ENCODE assay signal across 10 mouse cellular contexts in genomic region chr11:54881051-54881474, GRCm38 (mm10). TPM values are rescaled to one million over a fixed set of nuclear protein-coding genes. Genes with fewer than 3 reads are reported as not detected.
DNase-seq lines count a peak whose midpoint lies in the region; ATAC-seq and TF ChIP-seq lines count a peak whose summit lies in the region.
"Had no signal": no experiment of that assay in that cellular context is flagged by ENCODE, and none has a peak within 500 bp of the region (broad histone marks: within the 10 kb centered on the region; RNA-seq: fewer than 3 reads in every experiment).

No protein-coding gene starts in this region.

- H3K4me1 ChIP-seq in hindbrain, postnatal 0 days (ENCODE audit: insufficient read depth, low read length), result no peaks in the 10 kb centered on the region
- peaks cover 29% of the 10 kb centered on the region for H3K4me1 ChIP-seq in hindbrain, embryonic 10.5 days (replicated peaks)
- H3K4me1 ChIP-seq in stomach, embryonic 14.5 days (ENCODE audit: control insufficient read depth, insufficient read depth, low read length), result no peaks in the 10 kb centered on the region

- TF ChIP-seq CTCF in hindbrain, postnatal 0 days (IDR thresholded peaks at IDR 0.05; ENCODE audit: low read depth), result no peak

- no peaks in the 10 kb centered on the region for H3K36me3 ChIP-seq in hindbrain, postnatal 0 days (ENCODE audit: insufficient read depth, low read length)
- H3K36me3 ChIP-seq in hindbrain, embryonic 10.5 days, result no peaks in the 10 kb centered on the region
- no peaks in the 10 kb centered on the region for H3K36me3 ChIP-seq in stomach, embryonic 14.5 days (ENCODE audit: control insufficient read depth, insufficient read depth, low read length)

- no peaks in the 10 kb centered on the region for H3K9me3 ChIP-seq in hindbrain, postnatal 0 days (ENCODE audit: low read length)
- H3K9me3 ChIP-seq in hindbrain, embryonic 10.5 days, result no peaks in the 10 kb centered on the region
- H3K9me3 ChIP-seq in stomach, embryonic 14.5 days (ENCODE audit: control insufficient read depth, low read depth, low read length), result no peaks in the 10 kb centered on the region

- peak; percentile 20 for DNase-seq in hindbrain, postnatal 0 days (ENCODE audit: low spot score)
- no peak for DNase-seq in hindbrain, embryonic 10.5 days (ENCODE audit: low spot score)
- DNase-seq in embryo, embryonic 11 days, result peak; percentile 55
- DNase-seq in kidney, adult 18-20 months, result peak; percentile 77
- no peak for DNase-seq in cerebellum, adult 18-20 months
- no peak for DNase-seq in urinary bladder, postnatal 25 days (ENCODE audit: low spot score)
- DNase-seq in cerebellum, adult 9-11 months, result no peak

- no peak overlapping the region for H3K27ac ChIP-seq in hindbrain, postnatal 0 days
- H3K27ac ChIP-seq in hindbrain, embryonic 10.5 days, result no peak overlapping the region
- H3K27ac ChIP-seq in stomach, embryonic 14.5 days (ENCODE audit: low read length), result no peak overlapping the region

- 8% methylated on average over 2 of the region's 2 CpGs for WGBS in hindbrain, postnatal 0 days
- 14% methylated on average over 2 of the region's 2 CpGs for WGBS in hindbrain, embryonic 10.5 days
- WGBS in stomach, embryonic 14.5 days, result 8% methylated on average over 2 of the region's 2 CpGs

- no peaks in the 10 kb centered on the region for H3K27me3 ChIP-seq in hindbrain, postnatal 0 days (ENCODE audit: insufficient read depth, low read length)
- H3K27me3 ChIP-seq in hindbrain, embryonic 10.5 days (ENCODE audit: insufficient read depth, poor library complexity, severe bottlenecking), result no peaks in the 10 kb centered on the region
- no peaks in the 10 kb centered on the region for H3K27me3 ChIP-seq in stomach, embryonic 14.5 days (ENCODE audit: control insufficient read depth, insufficient read depth, low read length)

- no peak for ATAC-seq in hindbrain, postnatal 0 days
- ATAC-seq in stomach, embryonic 14.5 days (ENCODE audit: insufficient number of reproducible peaks, insufficient read depth, low FRiP score, low read depth), result 0 out of 2 replicates have a peak, but pooled peaks have one; percentile 37

- H3K4me3 ChIP-seq in hindbrain, postnatal 0 days (ENCODE audit: low read length), result no peak overlapping the region
- no peak overlapping the region for H3K4me3 ChIP-seq in hindbrain, embryonic 10.5 days
- no peak overlapping the region for H3K4me3 ChIP-seq in stomach, embryonic 14.5 days (ENCODE audit: low read depth, low read length)
- H3K4me3 ChIP-seq: erythroblast, embryonic 14.5 days had no signal

- no peak overlapping the region for H3K9ac ChIP-seq in hindbrain, postnatal 0 days (replicated peaks; ENCODE audit: low read length)
- no peak overlapping the region for H3K9ac ChIP-seq in stomach, embryonic 14.5 days (replicated peaks; ENCODE audit: low read depth, low read length)

- no peak overlapping the region for H3K4me2 ChIP-seq in hindbrain, postnatal 0 days (ENCODE audit: low read depth, low read length)
- H3K4me2 ChIP-seq in stomach, embryonic 14.5 days (replicated peaks; ENCODE audit: low read depth, low read length), result no peak overlapping the region

RNA-seq across cellular contexts. Expression of gene Hint1, which starts 14.9 kb away (rescaled TPM):
- total RNA-seq in hindbrain, postnatal 0 days (2014; rRNA removed), result 521 and 547 TPM in 2 replicates
- polyA plus RNA-seq in hindbrain, postnatal 0 days (2015; fragmentation: Nextera tagmentation; extraction: Ambion mirVana), result 1,077 and 1,085 TPM in 2 replicates
- 626 and 627 TPM in 2 replicates for polyA plus RNA-seq in hindbrain, embryonic 10.5 days (2016; fragmentation: Nextera tagmentation; extraction: Ambion mirVana)
- 672 and 728 TPM in 2 replicates for polyA plus RNA-seq in stomach, embryonic 14.5 days (2014; fragmentation: Nextera tagmentation; extraction: Ambion mirVana)

RNA-seq across cellular contexts. Expression of gene Lyrm7, which starts 20.3 kb away (rescaled TPM):
- 2.6 and 3.1 TPM in 2 replicates for total RNA-seq in hindbrain, postnatal 0 days (2014; rRNA removed)
- polyA plus RNA-seq in hindbrain, postnatal 0 days (2015; fragmentation: Nextera tagmentation; extraction: Ambion mirVana), result 5.1 and 5.7 TPM in 2 replicates
- 3.0 and 5.2 TPM in 2 replicates for polyA plus RNA-seq in hindbrain, embryonic 10.5 days (2016; fragmentation: Nextera tagmentation; extraction: Ambion mirVana)
- polyA plus RNA-seq in stomach, embryonic 14.5 days (2014; fragmentation: Nextera tagmentation; extraction: Ambion mirVana), result 6.8 and 10.1 TPM in 2 replicates
- polyA plus RNA-seq: erythroblast, embryonic 14.5 days had no signal

RNA-seq across cellular contexts. Expression of gene Gpx3, which starts 21.2 kb away (rescaled TPM):
- 28.5 and 30.5 TPM in 2 replicates for total RNA-seq in hindbrain, postnatal 0 days (2014; rRNA removed)
- 78.0 and 78.1 TPM in 2 replicates for polyA plus RNA-seq in hindbrain, postnatal 0 days (2015; fragmentation: Nextera tagmentation; extraction: Ambion mirVana)
- polyA plus RNA-seq in hindbrain, embryonic 10.5 days (2016; fragmentation: Nextera tagmentation; extraction: Ambion mirVana), result 108 and 121 TPM in 2 replicates
- 197 and 202 TPM in 2 replicates for polyA plus RNA-seq in stomach, embryonic 14.5 days (2014; fragmentation: Nextera tagmentation; extraction: Ambion mirVana)
- total RNA-seq: hematopoietic stem cell, adult 5-6 weeks had no signal

Comparison
In these comparisons a context has a peak if more than half of its experiments do, and no peak if none do; other contexts are left out.
1. DNase-seq: peak in hindbrain, postnatal 0 days (single experiment), embryo, embryonic 11 days (single experiment) and kidney, adult 18-20 months (single experiment); none in hindbrain, embryonic 10.5 days (single experiment), cerebellum, adult 18-20 months (0 of 2), urinary bladder, postnatal 25 days (single experiment) and cerebellum, adult 9-11 months (single experiment).